Mouse (Mus musculus) mature B cell (primary cell): ENCODE measurements around the gene Vmn2r30.
"Not testable (repeated sequence)": the region's sequence is repeated elsewhere in the genome, so short reads cannot be mapped to it uniquely, and the experiment has no call there.

ENCODE experiments used
- in situ Hi-C: fragments of 300-500 bp; cut with MboI; formaldehyde crosslinking; loops from 2 replicates; pipeline ENCODE4 v1.14.3; 2019

The Vmn2r30 gene

DNA sequence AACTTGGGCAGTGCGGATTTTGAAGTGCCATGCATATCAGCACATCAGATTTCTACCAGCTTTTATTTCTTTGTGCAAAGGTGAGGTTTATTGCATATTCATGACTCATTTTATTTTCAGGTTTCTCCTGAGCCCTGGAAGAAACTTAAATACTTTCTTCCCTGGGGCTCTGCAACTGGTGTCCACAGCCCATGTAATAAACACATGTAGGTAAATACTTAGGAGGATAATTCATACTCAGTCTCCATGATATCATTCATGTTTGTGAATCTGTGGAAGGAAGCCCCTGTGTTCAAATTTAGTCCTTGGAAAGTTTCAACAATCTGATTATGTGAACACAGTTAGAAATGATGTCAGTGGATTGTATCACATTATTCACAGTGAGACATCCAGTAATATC is at the start of gene Vmn2r30:
Gene Vmn2r30 (minus strand): TSS at position 101 of the 400 bp plus-strand sequence.
- in situ Hi-C loops, result not testable (repeated sequence)

- in situ Hi-C loops, result not testable (repeated sequence)
These were observed 37.0 kb upstream of the Vmn2r30 start, which contains the start of gene Gm45783 for GRCm38 (mm10) chr7:7374431-7374830. Gene Gm45783, minus strand, starts transcription at chr7:7374573.

- in situ Hi-C loops, result loop anchor here (5.0 to 25.0 kb wide), 3 partner anchors 158 to 1011 kb away; partner anchors contain the start of genes Zfp667 and Zfp773
These were observed 41.8 kb downstream of the Vmn2r30 start for GRCm38 (mm10) chr7:7295595-7295994.

DNA sequence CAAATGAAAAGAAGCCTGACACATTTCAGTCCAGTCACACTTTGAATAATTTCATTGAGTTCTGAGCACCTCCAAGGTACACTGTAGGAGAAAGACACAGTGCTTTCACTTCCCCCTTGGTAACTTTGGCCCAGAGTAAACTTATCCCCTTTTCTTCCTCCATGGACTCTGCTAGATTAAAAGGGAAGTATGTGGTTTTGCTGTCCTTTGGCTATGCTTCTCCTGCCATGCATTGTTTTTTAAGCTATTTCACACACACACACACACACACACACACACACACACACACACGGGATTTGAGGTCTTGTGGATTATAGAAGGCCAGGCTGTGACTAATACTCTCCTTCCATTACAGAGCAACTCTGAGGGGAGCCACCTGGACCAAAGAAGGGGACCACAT is 56.0 kb downstream of the Vmn2r30 start:
- in situ Hi-C loops, result loop anchor here (25.0 kb wide), 1 partner anchor 144 kb away; the partner anchor contains the start of gene Zfp773

DNA sequence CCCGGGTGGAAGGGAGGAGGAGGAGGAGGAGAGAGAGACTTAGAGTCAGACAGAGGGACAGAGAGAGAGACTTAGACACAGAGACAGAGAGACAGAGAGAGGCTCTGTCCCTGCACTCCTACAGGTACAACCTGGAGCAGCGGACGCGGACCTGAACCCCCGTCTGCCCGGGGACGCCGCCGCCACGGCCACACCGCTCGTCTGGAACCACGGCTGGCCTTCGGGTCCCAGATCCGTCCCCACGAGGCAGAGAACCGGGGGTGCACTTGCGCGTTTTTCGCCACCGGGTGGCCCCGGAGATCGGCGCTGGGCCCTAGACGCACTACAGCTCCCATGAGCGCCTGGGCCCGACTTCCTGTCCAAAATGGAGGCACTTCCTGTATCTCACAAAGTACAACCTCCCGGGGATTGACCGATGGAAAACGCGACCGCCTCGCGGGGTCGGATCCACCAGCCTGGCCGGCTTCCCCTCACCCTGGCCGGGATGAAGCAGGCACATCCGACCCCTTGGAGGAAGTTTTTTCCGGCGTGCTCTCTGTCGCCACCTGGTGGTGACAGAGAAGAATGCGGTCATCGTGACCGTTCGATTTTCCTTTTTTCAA is 59.3 kb downstream of the Vmn2r30 start, which contains the start of gene Gm45844:
Gene Gm45844 (minus strand): TSS at position 324 of the 602 bp plus-strand sequence.
- in situ Hi-C loops, result loop anchor here (25.0 kb wide), 1 partner anchor 141 kb away; the partner anchor contains the start of gene Zfp773

DNA sequence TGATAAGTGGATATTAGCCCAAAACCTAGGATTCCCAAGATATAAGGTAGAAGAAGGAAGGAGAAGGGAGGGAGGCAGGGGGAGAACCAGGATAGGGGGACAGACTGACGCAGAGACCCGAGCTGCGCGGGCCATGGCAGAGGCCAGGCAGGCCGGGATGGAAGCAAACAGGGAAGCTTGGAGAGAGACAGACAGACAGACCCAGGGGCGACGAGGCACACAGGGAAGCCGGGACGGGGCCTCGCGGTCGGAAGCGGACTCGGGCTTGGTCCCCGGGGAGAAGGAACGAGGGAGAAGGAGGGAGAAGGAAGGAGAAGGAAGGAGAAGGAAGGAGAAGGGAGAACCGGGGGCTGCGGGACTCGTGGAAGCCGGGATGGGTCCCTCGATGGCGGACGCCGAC is 59.9 kb downstream of the Vmn2r30 start:
- in situ Hi-C loops, result loop anchor here (25.0 kb wide), 1 partner anchor 140 kb away; the partner anchor contains the start of gene Zfp773
